Mouse (Mus musculus) CH12.LX (cell line): ENCODE measurements around the gene Trim47.

Experiments used
- CTCF ChIP-seq, 2 experiments: IDR thresholded peaks in 1 of 2; conservative IDR thresholded peaks in 1 of 2; 2 replicates each; pipeline ENCODE4 v1.5.1; 2011 to 2012; ENCODE audit warnings: low read depth in 2 of 2, low read length in 2 of 2, improper control_type of control experiment in 1 of 2, inconsistent platforms in 1 of 2, mild to moderate bottlenecking in 1 of 2, moderate library complexity in 1 of 2
- EP300 ChIP-seq: IDR thresholded peaks from 2 replicates; pipeline ENCODE4 v1.6.1; 2011; ENCODE audit warnings: low read length, improper control_type of control experiment
- ETS1 ChIP-seq: conservative IDR thresholded peaks from 2 replicates; pipeline ENCODE4 v1.6.1; 2012; ENCODE audit warnings: low read depth, mild to moderate bottlenecking, inconsistent platforms, low read length, improper control_type of control experiment, moderate library complexity
- MAFK ChIP-seq: IDR thresholded peaks from 2 replicates; pipeline ENCODE4 v1.6.1; 2011; ENCODE audit warnings: low read length, improper control_type of control experiment; ENCODE audit not compliant: insufficient replicate concordance
- MAX ChIP-seq: IDR thresholded peaks from 2 replicates; pipeline ENCODE4 v1.6.1; 2011; ENCODE audit warnings: low read length, improper control_type of control experiment
- PAX5 ChIP-seq: IDR thresholded peaks from 2 replicates; pipeline ENCODE4 v1.6.1; 2012; ENCODE audit warnings: low read length, inconsistent platforms, mixed read lengths
- POLR2A ChIP-seq: IDR thresholded peaks from 2 replicates; pipeline ENCODE4 v1.6.1; 2011; ENCODE audit warnings: low read depth, mild to moderate bottlenecking, improper control_type of control experiment, low read length
- SIN3A ChIP-seq: IDR thresholded peaks from 2 replicates; pipeline ENCODE4 v1.6.1; 2012; ENCODE audit warnings: low read length, improper control_type of control experiment, inconsistent platforms
- TBP ChIP-seq: conservative IDR thresholded peaks from 2 replicates; pipeline ENCODE4 v1.6.1; 2011; ENCODE audit warnings: low read depth, low read length, improper control_type of control experiment
- TCF12 ChIP-seq: IDR thresholded peaks from 2 replicates; pipeline ENCODE4 v1.6.1; 2014; ENCODE audit warnings: low read depth, mild to moderate bottlenecking, inconsistent platforms, low read length, improper control_type of control experiment
- USF1 ChIP-seq: IDR thresholded peaks from 2 replicates; pipeline ENCODE4 v1.6.1; 2014; ENCODE audit warnings: low read depth, mild to moderate bottlenecking, inconsistent platforms, low read length, improper control_type of control experiment
- ZC3H11A ChIP-seq: IDR thresholded peaks from 2 replicates; pipeline ENCODE4 v1.6.1; 2012; ENCODE audit warnings: low read depth, mild to moderate bottlenecking, inconsistent platforms, low read length, improper control_type of control experiment

DNA sequence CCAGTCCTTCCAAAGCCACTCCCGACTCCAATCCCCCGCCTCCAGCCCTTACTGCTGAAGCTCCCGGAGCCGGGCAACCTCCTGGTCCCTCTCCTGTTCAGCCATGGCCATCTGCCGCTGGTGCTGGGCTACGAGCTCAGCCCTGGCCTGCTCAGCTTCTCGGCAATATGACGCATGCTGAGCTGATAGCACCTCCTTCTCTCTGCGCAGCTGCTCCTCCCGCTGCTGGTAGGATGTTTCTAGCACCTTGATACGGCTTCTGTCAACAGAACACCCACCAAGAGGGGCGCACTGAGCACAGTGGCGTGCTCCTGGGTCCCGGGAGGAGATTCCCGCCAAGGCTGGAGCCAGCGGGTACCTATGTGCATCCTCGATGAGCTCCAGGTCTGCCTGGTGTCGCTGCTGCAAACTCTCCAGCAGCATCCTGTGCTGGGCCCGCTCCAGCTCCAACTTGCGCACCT lies 21.8 kb upstream of the Trim47 start:
- TF ChIP-seq POLR2A = no peak
- no peak for TF ChIP-seq PAX5
- TF ChIP-seq EP300 = no peak
- no peak for TF ChIP-seq SIN3A
- TF ChIP-seq USF1 = no peak
- TF ChIP-seq MAFK = no peak
- TF ChIP-seq MAX = no peak
- no peak for TF ChIP-seq ETS1
- TF ChIP-seq TCF12 = no peak
- TF ChIP-seq TBP = no peak
- TF ChIP-seq ZC3H11A = no peak
- no peak for TF ChIP-seq CTCF (conservative IDR thresholded peaks at IDR 0.05 in 1 of 2, IDR thresholded peaks at IDR 0.05 in 1 of 2; ENCODE audit: low read depth in 2 of 2, low read length in 2 of 2)
